Mouse (Mus musculus): ENCODE measurements at regions not wholly inside any gene's neighbourhood (a gene's known extent, or its start where the extent isn't known, plus 50 kb on each side); places are given as distances from the start of the nearest gene placed in this dataset.
"Not testable (repeated sequence)": the region's sequence is repeated elsewhere in the genome, so short reads cannot be mapped to it uniquely, and the experiment has no call there.

GRCm38 (mm10) chr2:98112023-98112422 lies 550.0 kb upstream of the Gm10801 start:
- no peak for ATAC-seq (ENCODE audit: low FRiP score)
- Histone ChIP-seq H3K27ac (no peak overlapping the region), H3K4me2 (no peak overlapping the region), H3K36me3 (replicated peaks) (no peaks in the 10 kb centered on the region), H3K9ac (no peak overlapping the region), H3K4me3 (replicated peaks) (no peak overlapping the region), H3K27me3 (no peaks in the 10 kb centered on the region), H3K9me3 (peaks cover 4% of the 10 kb centered on the region; the same call in 1 of the 2 replicates), H3K4me1 (no peaks in the 10 kb centered on the region)
- 99% methylated on average over 2 of the region's 2 CpGs for WGBS

- ATAC-seq (ENCODE audit: low FRiP score), result no peak
Measured at GRCm38 (mm10) chr2:98123441-98123840, 538.6 kb upstream of the Gm10801 start.

GRCm38 (mm10) chr2:98124646-98125045 lies 537.4 kb upstream of the Gm10801 start:
- no peak overlapping the region for H3K27ac ChIP-seq
- peak; percentile 84; the same call in 1 of the 2 replicates for ATAC-seq (ENCODE audit: low FRiP score)

More at GRCm38 (mm10) chr2:98123441-98123840, 538.6 kb upstream of the Gm10801 start:
- Histone ChIP-seq H3K27me3 (no peaks in the 10 kb centered on the region), H3K27ac (no peak overlapping the region), H3K4me1 (no peaks in the 10 kb centered on the region), H3K36me3 (replicated peaks) (no peaks in the 10 kb centered on the region), H3K9ac (no peak overlapping the region), H3K9me3 (no peaks in the 10 kb centered on the region), H3K4me3 (replicated peaks) (no peak overlapping the region), H3K4me2 (no peak overlapping the region)
- 67% methylated on average over 2 of the region's 2 CpGs for WGBS

GRCm38 (mm10) chr2:98140461-98140860 lies 521.6 kb upstream of the Gm10801 start:
- not testable (repeated sequence) for H3K4me2 ChIP-seq; ATAC-seq (ENCODE audit: low FRiP score); H3K27me3 ChIP-seq

More at GRCm38 (mm10) chr2:98124646-98125045, 537.4 kb upstream of the Gm10801 start:
- no peak overlapping the region for H3K4me2 ChIP-seq
- no peak overlapping the region for H3K4me3 ChIP-seq (replicated peaks)
- H3K4me1 ChIP-seq, result no peaks in the 10 kb centered on the region
- H3K9me3 ChIP-seq, result no peaks in the 10 kb centered on the region
- H3K27me3 ChIP-seq, result no peaks in the 10 kb centered on the region
- H3K36me3 ChIP-seq (replicated peaks), result no peaks in the 10 kb centered on the region
- no peak overlapping the region for H3K9ac ChIP-seq
- WGBS, result 80% methylated on average over 2 of the region's 2 CpGs

GRCm38 (mm10) chr2:98143711-98144110 lies 518.3 kb upstream of the Gm10801 start:
- Histone ChIP-seq H3K9me3 (no peaks in the 10 kb centered on the region), H3K9ac (no peak overlapping the region), H3K27ac (no peak overlapping the region), H3K27me3 (no peaks in the 10 kb centered on the region), H3K4me3 (replicated peaks) (no peak overlapping the region), H3K4me2 (no peak overlapping the region), H3K4me1 (no peaks in the 10 kb centered on the region), H3K36me3 (replicated peaks) (no peaks in the 10 kb centered on the region)
- ATAC-seq (ENCODE audit: low FRiP score), result no peak

More at GRCm38 (mm10) chr2:98140461-98140860, 521.6 kb upstream of the Gm10801 start:
- not testable (repeated sequence) for H3K36me3 ChIP-seq (replicated peaks); H3K4me3 ChIP-seq (replicated peaks); H3K27ac ChIP-seq; H3K9ac ChIP-seq; H3K4me1 ChIP-seq; H3K9me3 ChIP-seq
- 90% methylated on average over 8 of the region's 8 CpGs for WGBS

All from forebrain, embryonic 12.5 days (tissue).